Mouse (Mus musculus) heart, adult 2 months (tissue): ENCODE measurements around the gene Ankib1.

Source experiments
- CTCF ChIP-seq: fragments of 200-600 bp; IDR thresholded peaks from 2 replicates; pipeline ENCODE4 v1.8.1; 2022; ENCODE audit warnings: antibody characterized with exemption, mild to moderate bottlenecking, moderate library complexity
- POLR2A ChIP-seq: fragments of 200-500 bp; IDR thresholded peaks from 2 replicates; pipeline ENCODE4 v1.6.1; 2011; ENCODE audit warnings: mild to moderate bottlenecking, low read depth, low read length, control low read depth; ENCODE audit not compliant: insufficient read depth

DNA sequence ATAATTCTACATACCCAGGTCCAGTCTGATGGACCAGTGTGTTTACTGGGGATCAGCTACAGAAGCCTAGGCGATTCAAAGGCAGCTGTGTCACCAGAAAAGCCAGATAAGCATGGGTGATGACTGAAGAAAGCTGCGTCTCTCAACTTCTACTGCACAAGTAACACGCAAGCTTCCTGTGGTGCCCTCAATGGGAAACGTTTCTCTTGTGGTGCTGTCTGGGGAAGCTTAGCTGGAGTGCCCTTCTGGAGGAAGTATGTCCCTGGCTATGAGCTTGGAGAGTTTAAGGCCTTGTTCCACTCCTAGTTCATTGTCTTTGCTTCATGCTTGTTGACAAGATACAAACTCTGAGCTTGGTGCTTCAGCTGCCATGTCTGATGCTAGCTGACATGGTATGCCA, 83.4 kb downstream of the Ankib1 start:
- TF ChIP-seq CTCF (no peak), POLR2A (no peak)
